Mouse (Mus musculus) hindbrain, embryonic 13.5 days (tissue): ENCODE results near the gene Adgrd1. TPM values are rescaled to one million over a fixed set of nuclear protein-coding genes. Genes with fewer than 3 reads are reported as not detected.

Experiments
- ATAC-seq: fragments of 200-750 bp; cut with Nextera tagmentation; 2 replicates; pipeline ENCODE4 v1.8.0; 2017; ENCODE audit warnings: moderate TSS enrichment; ENCODE audit not compliant: low FRiP score
- H3K27ac ChIP-seq: fragments of 300-500 bp; sonication (generic); 2 replicates; pipeline ENCODE4 v1.5.1; 2015; ENCODE audit warnings: inconsistent platforms, mild to moderate bottlenecking, moderate library complexity
- H3K27me3 ChIP-seq: fragments of 300-500 bp; sonication (generic); 2 replicates; pipeline ENCODE4 v1.6.1; 2015; ENCODE audit warnings: mild to moderate bottlenecking, inconsistent platforms
- H3K36me3 ChIP-seq: fragments of 300-500 bp; sonication (generic); 2 replicates; pipeline ENCODE4 v1.6.1; 2015; ENCODE audit warnings: mild to moderate bottlenecking, inconsistent platforms
- H3K4me1 ChIP-seq: fragments of 300-500 bp; sonication (generic); replicated peaks from 2 replicates; pipeline ENCODE4 v1.6.1; 2015; ENCODE audit warnings: inconsistent platforms
- H3K4me2 ChIP-seq: fragments of 300-500 bp; sonication (generic); 2 replicates; pipeline ENCODE4 v1.6.1; 2015; ENCODE audit warnings: inconsistent platforms, mild to moderate bottlenecking, moderate library complexity
- H3K4me3 ChIP-seq: fragments of 300-500 bp; sonication (generic); 2 replicates; pipeline ENCODE4 v1.5.1; 2015; ENCODE audit warnings: mild to moderate bottlenecking, inconsistent platforms
- H3K9ac ChIP-seq: fragments of 300-500 bp; sonication (generic); 2 replicates; pipeline ENCODE4 v1.6.1; 2015; ENCODE audit warnings: mild to moderate bottlenecking, inconsistent platforms
- H3K9me3 ChIP-seq: fragments of 300-500 bp; sonication (generic); 2 replicates; pipeline ENCODE4 v1.6.1; 2016; ENCODE audit warnings: inconsistent platforms
- WGBS: fragments of 180-500 bp; shearing (Covaris S2); methylation state at CpG from one replicate; pipeline ENCODE4 v1.1.7; 2015; 5-methylcytosine and 5-hydroxymethylcytosine counted together
- polyA plus RNA-seq: library from polyadenylated mRNA; unstranded; fragments of >200 nt; fragmentation: Nextera tagmentation; extraction: Ambion mirVana; gene quantifications from 2 replicates; pipeline ENCODE4 v1.2.1, GENCODE M21; 2015

Adgrd1 gene
- polyA plus RNA-seq, 1 experiment from 2014 or later = 0.14 TPM

DNA sequence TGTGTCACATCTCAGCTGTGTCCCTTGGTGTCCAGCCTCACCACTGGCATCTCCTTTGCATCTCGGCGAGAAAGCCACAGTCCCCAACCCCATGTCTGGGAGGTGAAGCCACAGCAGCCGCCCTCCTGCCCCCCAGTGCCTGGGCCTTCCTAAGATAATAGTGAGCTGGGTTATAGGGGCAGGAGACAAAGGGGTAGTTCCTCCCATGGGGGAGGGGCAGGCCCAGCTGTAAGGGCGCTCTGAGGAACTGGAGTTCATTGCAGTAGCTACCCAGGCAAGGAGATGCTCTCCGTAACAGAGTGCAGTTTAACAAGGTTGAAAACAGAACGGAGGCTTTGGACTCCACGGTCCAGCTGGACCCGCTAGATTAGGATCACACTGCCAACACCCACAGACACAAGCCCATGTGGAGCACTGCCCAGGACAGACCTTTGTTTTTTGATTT lies 122.0 kb downstream of the Adgrd1 start:
- Histone ChIP-seq H3K27me3 (no peaks in the 10 kb centered on the region), H3K36me3 (no peaks in the 10 kb centered on the region), H3K4me1 (peaks cover 36% of the 10 kb centered on the region), H3K9ac (peak overlapping the region; percentile 30; the same call in 1 of the 2 replicates), H3K4me2 (no peak overlapping the region), H3K27ac (peak overlapping the region; percentile 84), H3K9me3 (no peaks in the 10 kb centered on the region), H3K4me3 (no peak overlapping the region)
- WGBS = 2% methylated on average over 8 of the region's 8 CpGs
- peak; percentile 18; the same call in 1 of the 2 replicates for ATAC-seq

DNA sequence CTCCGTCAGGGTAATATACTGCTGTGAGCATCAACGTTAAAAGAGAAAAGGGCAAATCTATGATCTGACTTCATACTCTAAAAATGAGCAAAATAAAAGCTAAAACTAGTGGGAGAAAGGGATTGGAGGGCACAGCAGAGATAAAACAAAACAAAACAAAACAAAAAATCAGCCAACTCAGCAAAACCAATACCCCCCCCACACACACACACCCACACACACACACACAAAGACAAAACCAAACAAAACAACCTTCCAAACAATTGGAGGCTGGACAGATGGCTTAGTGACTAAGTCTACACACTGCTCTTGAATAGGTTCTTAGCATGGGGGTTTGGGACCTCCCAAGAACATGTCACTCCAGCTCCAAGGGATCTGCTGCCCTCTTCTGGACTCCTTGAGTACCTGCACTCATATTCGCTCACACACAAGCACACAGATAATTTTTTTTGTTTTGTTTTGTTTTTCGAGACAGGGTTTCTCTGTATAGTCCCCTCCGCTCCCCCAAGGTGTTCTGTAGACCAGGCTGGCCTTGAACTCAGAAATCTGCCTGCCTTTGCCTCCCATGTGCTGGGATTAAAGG lies 122.7 kb downstream of the Adgrd1 start:
- H3K4me2 ChIP-seq = no peak overlapping the region
- H3K4me3 ChIP-seq = no peak overlapping the region
- peaks cover 31% of the 10 kb centered on the region for H3K4me1 ChIP-seq
- H3K9ac ChIP-seq = no peak overlapping the region
- ATAC-seq = no peak
- H3K27ac ChIP-seq = no peak overlapping the region
- H3K36me3 ChIP-seq = no peaks in the 10 kb centered on the region
- H3K27me3 ChIP-seq = no peaks in the 10 kb centered on the region
- WGBS = 81% methylated on average over 5 of the region's 5 CpGs
- no peaks in the 10 kb centered on the region for H3K9me3 ChIP-seq

DNA sequence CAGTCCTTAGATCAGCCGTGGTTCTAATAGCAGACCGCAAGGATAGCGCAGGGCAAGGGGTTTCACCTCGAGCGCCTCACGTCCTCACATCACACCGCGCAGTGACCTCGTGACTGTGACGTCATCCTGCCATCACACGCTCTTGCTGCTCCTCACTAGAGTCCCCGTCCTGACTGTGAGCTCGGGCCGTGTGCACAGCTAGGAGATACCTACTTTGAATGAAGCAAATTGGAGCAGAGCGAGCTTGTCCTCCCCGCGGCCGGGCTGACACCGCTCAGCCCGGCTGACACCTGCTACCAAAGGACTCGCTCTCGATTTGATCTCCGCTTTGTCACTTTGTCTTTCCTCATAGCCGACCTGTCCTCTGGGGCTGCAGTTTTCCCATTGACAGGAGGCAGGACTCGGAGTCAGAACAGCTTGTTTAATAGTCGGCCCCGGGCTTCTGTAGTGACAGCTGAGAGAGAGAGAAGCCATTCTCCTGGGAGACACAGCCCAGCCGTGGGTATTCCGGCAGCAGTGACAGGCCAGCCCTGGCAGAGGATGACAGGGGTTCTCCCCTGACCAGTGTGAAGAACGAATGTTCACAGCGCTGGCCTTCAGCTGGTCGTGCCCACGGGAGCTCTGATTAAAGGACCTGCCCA lies 129.4 kb downstream of the Adgrd1 start:
- Histone ChIP-seq H3K4me2 (peak overlapping the region; percentile 32), H3K27me3 (no peaks in the 10 kb centered on the region), H3K9ac (0 out of 2 replicates have a peak overlapping the region, but pooled peaks have one; percentile 29), H3K36me3 (no peaks in the 10 kb centered on the region), H3K9me3 (no peaks in the 10 kb centered on the region), H3K4me1 (peaks cover 17% of the 10 kb centered on the region), H3K4me3 (no peak overlapping the region), H3K27ac (peak overlapping the region; percentile 66; the same call in 1 of the 2 replicates)
- WGBS = 52% methylated on average over 33 of the region's 33 CpGs
- ATAC-seq = peak; percentile 36; the same call in 1 of the 2 replicates

DNA sequence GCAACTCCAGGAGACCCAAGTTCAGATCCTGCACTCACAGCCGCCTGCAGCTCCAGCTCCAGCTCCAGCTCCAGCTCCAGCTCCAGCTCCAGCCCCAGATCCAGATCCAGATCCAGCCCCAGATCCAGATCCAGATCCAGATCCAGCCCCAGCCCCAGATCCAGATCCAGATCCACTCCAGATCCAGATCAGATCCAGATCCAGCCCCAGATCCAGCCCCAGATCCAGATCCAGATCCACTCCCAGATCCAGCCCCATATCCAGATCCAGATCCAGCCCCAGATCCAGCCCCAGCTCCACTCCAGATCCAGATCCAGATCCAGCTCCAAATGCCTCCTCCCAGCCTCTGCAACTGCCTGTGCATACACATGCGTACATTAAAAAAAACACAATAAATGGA lies 131.6 kb downstream of the Adgrd1 start:
- H3K4me2 ChIP-seq = no peak overlapping the region
- no peaks in the 10 kb centered on the region for H3K36me3 ChIP-seq
- no peak overlapping the region for H3K9ac ChIP-seq
- ATAC-seq = no peak
- 84% methylated on average over 2 of the region's 2 CpGs for WGBS
- H3K27ac ChIP-seq = no peak overlapping the region
- peaks cover 26% of the 10 kb centered on the region for H3K4me1 ChIP-seq
- no peaks in the 10 kb centered on the region for H3K9me3 ChIP-seq
- H3K27me3 ChIP-seq = no peaks in the 10 kb centered on the region
- no peak overlapping the region for H3K4me3 ChIP-seq

DNA sequence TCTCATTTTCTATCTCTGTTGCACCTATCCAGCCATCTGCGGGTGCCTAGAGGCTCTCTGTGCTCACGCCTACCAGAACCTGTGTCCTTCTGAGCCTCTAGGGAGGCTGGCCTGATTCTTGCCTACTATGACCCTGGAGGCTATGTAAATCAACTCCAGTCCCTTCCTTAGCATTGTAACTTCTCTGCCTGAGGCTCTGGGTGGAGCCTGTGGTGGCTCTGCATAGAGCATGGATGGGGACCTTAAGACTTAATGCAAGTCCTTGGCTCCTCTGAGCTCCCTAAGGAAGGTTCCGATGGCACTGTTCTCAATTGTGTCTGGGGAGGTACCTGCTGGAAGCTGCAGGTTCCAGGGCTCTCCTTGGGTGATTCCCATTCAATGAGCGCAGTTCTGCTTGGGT lies 136.8 kb downstream of the Adgrd1 start:
- Histone ChIP-seq H3K4me3 (no peak overlapping the region), H3K4me1 (peaks cover 12% of the 10 kb centered on the region), H3K27ac (no peak overlapping the region), H3K9me3 (no peaks in the 10 kb centered on the region), H3K36me3 (no peaks in the 10 kb centered on the region), H3K27me3 (no peaks in the 10 kb centered on the region), H3K4me2 (no peak overlapping the region), H3K9ac (no peak overlapping the region)
- no peak for ATAC-seq
- 91% methylated on average over 4 of the region's 4 CpGs for WGBS

DNA sequence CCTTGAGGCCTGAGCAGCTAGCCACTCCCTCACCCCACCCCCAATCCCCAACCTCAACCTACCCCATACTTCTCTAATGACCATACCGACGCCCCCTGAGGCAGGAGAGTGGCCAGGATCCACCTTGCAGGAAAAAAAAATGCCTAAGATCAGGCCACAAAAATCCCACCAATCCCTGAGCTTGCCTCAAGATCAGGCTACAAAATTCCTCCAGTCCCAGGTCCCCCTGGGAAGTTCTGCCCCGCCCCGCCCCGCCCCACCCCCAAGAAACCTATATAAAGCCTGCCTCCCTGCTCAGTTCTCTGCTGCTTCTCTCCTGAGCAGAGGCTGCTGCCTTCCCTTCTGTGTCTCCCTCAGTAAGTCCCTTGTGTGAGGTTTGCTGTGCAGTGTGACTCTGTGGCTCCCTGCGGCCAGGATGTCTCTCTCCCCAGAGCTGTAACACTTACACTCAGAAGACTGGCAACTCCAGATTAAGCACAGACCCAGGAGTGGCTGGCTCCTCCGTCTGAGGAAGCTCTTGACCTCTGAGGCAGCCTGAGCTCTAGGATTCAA lies 137.4 kb downstream of the Adgrd1 start:
- H3K4me1 ChIP-seq = peaks cover 12% of the 10 kb centered on the region
- no peak overlapping the region for H3K4me2 ChIP-seq
- no peaks in the 10 kb centered on the region for H3K27me3 ChIP-seq
- 87% methylated on average over 7 of the region's 7 CpGs for WGBS
- H3K9me3 ChIP-seq = no peaks in the 10 kb centered on the region
- no peak overlapping the region for H3K27ac ChIP-seq
- ATAC-seq = no peak
- no peak overlapping the region for H3K4me3 ChIP-seq
- H3K36me3 ChIP-seq = no peaks in the 10 kb centered on the region
- no peak overlapping the region for H3K9ac ChIP-seq

DNA sequence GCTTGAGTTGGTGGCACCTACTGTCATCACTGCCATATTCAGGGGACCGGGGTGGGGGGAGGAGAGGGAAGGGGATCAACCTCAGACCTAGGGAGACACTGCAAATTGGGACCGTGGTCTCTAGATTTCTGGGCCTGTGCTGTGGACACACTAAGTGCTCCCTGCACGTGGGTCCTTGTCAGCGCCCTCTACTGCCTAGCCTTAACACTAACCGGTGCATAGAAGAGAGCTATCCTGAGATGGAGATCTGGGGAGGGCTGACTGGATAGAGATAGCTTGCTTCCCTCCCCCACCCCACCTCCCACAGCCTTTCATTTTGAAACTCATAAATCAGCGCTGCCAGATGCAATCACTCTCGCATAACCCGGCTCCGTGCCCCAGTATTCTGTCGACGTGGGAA lies 139.8 kb downstream of the Adgrd1 start:
- no peaks in the 10 kb centered on the region for H3K27me3 ChIP-seq
- no peak for ATAC-seq
- no peak overlapping the region for H3K9ac ChIP-seq

DNA sequence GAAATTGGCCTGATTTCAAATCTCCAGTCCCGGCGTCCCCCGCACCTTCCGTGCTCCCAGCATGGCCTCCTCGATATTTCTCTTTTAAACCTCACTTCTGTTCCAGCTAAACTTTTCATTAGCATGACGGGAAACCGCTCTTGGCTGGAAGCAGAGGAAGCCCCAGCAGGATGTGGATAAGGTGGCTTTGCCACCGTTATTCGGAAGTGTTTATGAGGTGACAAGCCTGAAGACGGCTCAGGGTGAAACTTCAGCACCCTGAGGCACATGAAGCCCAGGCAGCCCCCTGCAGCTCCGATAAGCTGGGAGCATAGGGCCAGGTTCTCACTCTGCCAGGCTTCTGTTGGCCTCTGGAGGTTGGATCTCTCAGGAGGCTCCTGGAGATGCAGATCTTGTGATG lies 145.3 kb downstream of the Adgrd1 start:
- 87% methylated on average over 11 of the region's 11 CpGs for WGBS

More for the DNA sequence above, 139.8 kb downstream of the Adgrd1 start:
- H3K9me3 ChIP-seq = no peaks in the 10 kb centered on the region
- no peak overlapping the region for H3K27ac ChIP-seq
- H3K4me2 ChIP-seq = no peak overlapping the region
- no peak overlapping the region for H3K4me3 ChIP-seq
- peaks cover 12% of the 10 kb centered on the region; the same call in 1 of the 2 replicates for H3K4me1 ChIP-seq
- 72% methylated on average over 11 of the region's 11 CpGs for WGBS
- no peaks in the 10 kb centered on the region for H3K36me3 ChIP-seq

DNA sequence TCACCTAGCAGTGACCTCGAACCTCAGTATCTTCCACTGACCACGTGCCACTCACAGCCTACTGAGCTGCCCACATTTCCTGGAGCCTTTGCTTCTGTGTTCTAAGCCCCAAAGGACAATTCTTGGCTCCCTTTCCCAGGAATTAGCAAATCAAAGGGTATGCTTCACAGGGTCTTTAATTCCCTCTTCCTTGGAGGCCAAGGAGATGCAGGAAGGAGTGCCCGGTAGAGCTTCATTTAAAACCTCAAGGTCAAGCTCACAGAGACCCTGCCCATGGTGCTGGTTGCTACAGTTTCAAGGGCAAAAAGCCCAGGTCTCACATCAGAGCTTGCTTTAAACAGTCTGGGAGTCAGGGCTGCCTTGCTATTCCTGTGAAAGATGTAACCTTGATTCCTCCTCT lies 145.7 kb downstream of the Adgrd1 start:
- Histone ChIP-seq H3K27me3 (no peaks in the 10 kb centered on the region), H3K27ac (no peak overlapping the region; the same call in 1 of the 2 replicates), H3K4me3 (no peak overlapping the region), H3K4me1 (peaks cover 27% of the 10 kb centered on the region), H3K4me2 (no peak overlapping the region), H3K9me3 (no peaks in the 10 kb centered on the region), H3K36me3 (no peaks in the 10 kb centered on the region), H3K9ac (no peak overlapping the region)
- 52% methylated on average over 3 of the region's 3 CpGs for WGBS
- no peak for ATAC-seq

More for the DNA sequence above, 145.3 kb downstream of the Adgrd1 start:
- Histone ChIP-seq H3K27ac (no peak overlapping the region), H3K4me1 (peaks cover 27% of the 10 kb centered on the region), H3K36me3 (no peaks in the 10 kb centered on the region), H3K9me3 (no peaks in the 10 kb centered on the region), H3K4me3 (no peak overlapping the region), H3K27me3 (no peaks in the 10 kb centered on the region), H3K9ac (no peak overlapping the region), H3K4me2 (no peak overlapping the region)
- no peak for ATAC-seq

DNA sequence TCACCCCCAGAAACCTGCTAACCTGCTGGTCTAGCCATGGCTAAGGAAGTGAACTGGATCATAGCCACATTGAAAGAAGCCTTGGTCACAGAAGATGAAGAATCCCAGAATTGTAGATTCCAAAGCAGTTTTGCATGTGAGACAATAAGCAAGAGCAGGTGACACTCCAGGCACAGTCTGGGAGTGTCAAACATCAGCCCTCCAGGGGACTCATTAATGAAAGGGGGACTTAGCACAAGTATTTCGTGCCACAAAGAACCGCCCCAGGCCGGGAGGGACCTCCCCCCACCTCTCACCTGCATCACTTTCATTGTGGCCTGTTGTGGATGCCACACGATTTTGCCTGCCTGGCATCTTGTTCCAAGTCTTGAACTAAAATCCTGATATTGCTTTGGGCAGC lies 146.6 kb downstream of the Adgrd1 start:
- H3K27me3 ChIP-seq = 0 out of 2 replicates have a peak, but pooled peaks cover 4% of the 10 kb centered on the region
- H3K9me3 ChIP-seq = no peaks in the 10 kb centered on the region
- no peak overlapping the region for H3K4me2 ChIP-seq
- WGBS = 61% methylated on average over 4 of the region's 4 CpGs
- H3K36me3 ChIP-seq = no peaks in the 10 kb centered on the region
- no peak overlapping the region for H3K9ac ChIP-seq
- H3K27ac ChIP-seq = no peak overlapping the region
- ATAC-seq = no peak
- no peak overlapping the region for H3K4me3 ChIP-seq
- H3K4me1 ChIP-seq = peaks cover 27% of the 10 kb centered on the region

DNA sequence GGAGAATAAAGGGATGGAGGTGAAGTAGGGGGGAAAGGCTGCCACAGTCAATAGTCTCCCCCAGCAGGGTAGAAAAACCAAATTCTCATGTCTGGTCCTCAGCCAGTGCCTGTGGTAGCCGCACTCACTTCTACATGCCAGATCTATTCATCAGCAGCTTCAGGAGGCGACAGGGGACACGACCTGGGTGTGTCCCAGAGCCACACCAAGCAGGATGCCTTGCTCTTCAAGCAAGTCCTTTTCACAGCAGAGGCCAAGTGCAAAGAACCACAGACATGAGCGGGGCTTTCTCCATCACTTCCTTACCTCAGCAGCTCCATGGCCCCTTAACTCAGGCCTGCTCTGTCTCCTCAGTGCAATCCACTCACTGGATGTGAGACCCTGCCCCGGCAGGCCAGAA lies 147.8 kb downstream of the Adgrd1 start:
- Histone ChIP-seq H3K9me3 (no peaks in the 10 kb centered on the region), H3K4me3 (no peak overlapping the region), H3K9ac (no peak overlapping the region), H3K27me3 (0 out of 2 replicates have a peak, but pooled peaks cover 4% of the 10 kb centered on the region), H3K36me3 (no peaks in the 10 kb centered on the region), H3K4me1 (peaks cover 27% of the 10 kb centered on the region), H3K27ac (no peak overlapping the region), H3K4me2 (no peak overlapping the region)
- ATAC-seq = no peak
- 53% methylated on average over 5 of the region's 5 CpGs for WGBS

DNA sequence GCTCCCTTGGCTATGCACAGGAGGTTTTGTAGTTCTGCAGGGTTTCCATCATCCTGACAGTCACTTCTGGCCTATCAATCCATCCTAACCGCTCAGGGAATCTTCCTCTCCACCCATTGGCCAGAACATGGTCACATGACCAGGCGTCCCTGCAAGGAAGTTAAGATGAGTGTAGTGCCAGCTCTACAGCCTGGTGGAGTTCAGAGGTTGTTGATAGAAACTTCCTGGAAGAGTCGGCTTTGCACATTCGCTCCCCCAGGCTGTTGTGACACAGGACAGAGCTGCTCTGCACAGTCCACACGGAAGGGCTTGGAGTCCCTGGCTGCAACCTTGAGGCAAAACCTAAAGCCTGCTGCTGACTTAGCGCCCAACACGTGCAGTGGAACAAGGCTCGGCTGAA lies 152.5 kb downstream of the Adgrd1 start:
- peaks cover 12% of the 10 kb centered on the region for H3K4me1 ChIP-seq
- no peak overlapping the region for H3K27ac ChIP-seq
- ATAC-seq = no peak
- no peak overlapping the region for H3K4me3 ChIP-seq
- H3K9me3 ChIP-seq = no peaks in the 10 kb centered on the region
- 0 out of 2 replicates have a peak, but pooled peaks cover 4% of the 10 kb centered on the region for H3K27me3 ChIP-seq
- no peak overlapping the region for H3K4me2 ChIP-seq
- no peaks in the 10 kb centered on the region for H3K36me3 ChIP-seq
- H3K9ac ChIP-seq = no peak overlapping the region
- 80% methylated on average over 8 of the region's 8 CpGs for WGBS
